Mouse (Mus musculus): ENCODE data around the gene Rgs7.

- TF ChIP-seq POLR2A (IDR thresholded peaks at IDR 0.05; ENCODE audit: insufficient read length, low read depth) (no peak), MYOG (IDR thresholded peaks at IDR 0.05; ENCODE audit: control insufficient read depth in 1 of 3, insufficient read depth in 1 of 3, insufficient read length in 2 of 3, low read depth in 2 of 3) (no peak), CEBPB (IDR thresholded peaks at IDR 0.05; ENCODE audit: insufficient read depth, poor library complexity, severe bottlenecking) (no peak), E2F4 (IDR thresholded peaks at IDR 0.05; ENCODE audit: insufficient read depth) (no peak), POLR2AphosphoS2 (IDR thresholded peaks at IDR 0.05; ENCODE audit: insufficient read length, low read depth) (no peak), MAX (IDR thresholded peaks at IDR 0.05; ENCODE audit: low read depth) (no peak), MYOD1 (IDR thresholded peaks at IDR 0.05; ENCODE audit: control insufficient read depth in 1 of 3, insufficient read length in 2 of 3, low read depth in 2 of 3) (no peak), TCF12 (IDR thresholded peaks at IDR 0.05; ENCODE audit: insufficient read depth, poor library complexity, severe bottlenecking) (no peak), TCF3 (IDR thresholded peaks at IDR 0.05; ENCODE audit: insufficient read length, low read depth) (no peak)
Measured at GRCm38 (mm10) chr1:175317264-175317663, 175.0 kb downstream of the Rgs7 start.
